Mouse (Mus musculus) forebrain, embryonic 12.5 days (tissue): ENCODE measurements around the gene Ftsj1. TPM values are rescaled to one million over a fixed set of nuclear protein-coding genes. Genes with fewer than 3 reads are reported as not detected.

ENCODE experiments used
- ATAC-seq: fragments of 200-750 bp; cut with Nextera tagmentation; 2 replicates; pipeline ENCODE4 v1.8.0; 2017; ENCODE audit warnings: moderate TSS enrichment; ENCODE audit not compliant: low FRiP score
- H3K27ac ChIP-seq: fragments of 300-500 bp; sonication (generic); 2 replicates; pipeline ENCODE4 v1.5.1; 2016; ENCODE audit warnings: mild to moderate bottlenecking
- H3K27me3 ChIP-seq: fragments of 300-500 bp; sonication (generic); 2 replicates; pipeline ENCODE4 v1.6.1; 2016; ENCODE audit warnings: mild to moderate bottlenecking
- H3K36me3 ChIP-seq: fragments of 300-500 bp; sonication (generic); replicated peaks from 2 replicates; pipeline ENCODE4 v1.6.1; 2016; ENCODE audit warnings: mild to moderate bottlenecking
- H3K4me1 ChIP-seq: fragments of 300-500 bp; sonication (generic); 2 replicates; pipeline ENCODE4 v1.6.1; 2016
- H3K4me2 ChIP-seq: fragments of 300-500 bp; sonication (generic); 2 replicates; pipeline ENCODE4 v1.6.1; 2016; ENCODE audit warnings: mild to moderate bottlenecking, moderate library complexity
- H3K4me3 ChIP-seq: fragments of 300-500 bp; sonication (generic); replicated peaks from 2 replicates; pipeline ENCODE4 v1.5.1; 2016; ENCODE audit warnings: mild to moderate bottlenecking
- H3K9ac ChIP-seq: fragments of 300-500 bp; sonication (generic); 2 replicates; pipeline ENCODE4 v1.6.1; 2016; ENCODE audit warnings: mild to moderate bottlenecking
- H3K9me3 ChIP-seq: fragments of 300-500 bp; sonication (generic); 2 replicates; pipeline ENCODE4 v1.6.1; 2016
- WGBS: fragments of 180-500 bp; shearing (Covaris S2); methylation state at CpG from one replicate; pipeline ENCODE4 v1.1.7; 2016; 5-methylcytosine and 5-hydroxymethylcytosine counted together
- polyA plus RNA-seq: library from polyadenylated mRNA; unstranded; fragments of >200 nt; fragmentation: Nextera tagmentation; extraction: Ambion mirVana; gene quantifications from 2 replicates; pipeline ENCODE4 v1.2.1, GENCODE M21; 2016

The Ftsj1 gene
- 42.6 and 44.8 TPM in 2 replicates for polyA plus RNA-seq

- Histone ChIP-seq H3K9me3 (no peaks in the 10 kb centered on the region), H3K4me1 (peaks cover 9% of the 10 kb centered on the region), H3K9ac (peak within 1 kb of the TSS; percentile 65), H3K36me3 (no peaks in the 10 kb centered on the region), H3K4me3 (peak within 1 kb of the TSS; percentile 55), H3K27ac (peak within 1 kb of the TSS; percentile 68; the same call in 1 of the 2 replicates), H3K4me2 (peak within 1 kb of the TSS; percentile 56), H3K27me3 (no peaks in the 10 kb centered on the region)
- WGBS: 16% methylated on average over 45 of the region's 45 CpGs
- peak; percentile 92 for ATAC-seq
Measured at GRCm38 (mm10) chrX:8252334-8253285, at the start of gene Ftsj1. Gene Ftsj1, minus strand, starts transcription at chrX:8252406.

- H3K36me3 ChIP-seq: no peaks in the 10 kb centered on the region
- no peaks in the 10 kb centered on the region for H3K4me1 ChIP-seq
- WGBS: 73% methylated on average over 5 of the region's 5 CpGs
- H3K4me3 ChIP-seq: no peak overlapping the region
- no peaks in the 10 kb centered on the region for H3K27me3 ChIP-seq
- no peak overlapping the region for H3K4me2 ChIP-seq
- no peak overlapping the region for H3K27ac ChIP-seq
- no peaks in the 10 kb centered on the region for H3K9me3 ChIP-seq
- H3K9ac ChIP-seq: no peak overlapping the region
- no peak for ATAC-seq
Measured at GRCm38 (mm10) chrX:8288621-8289020, 36.4 kb upstream of the Ftsj1 start.

GRCm38 (mm10) chrX:8274056-8274455 is 21.9 kb upstream of the Ftsj1 start:
- no peak overlapping the region for H3K9ac ChIP-seq
- H3K4me1 ChIP-seq: no peaks in the 10 kb centered on the region
- no peaks in the 10 kb centered on the region for H3K36me3 ChIP-seq
- no peak for ATAC-seq
- H3K4me3 ChIP-seq: no peak overlapping the region
- no peak overlapping the region for H3K27ac ChIP-seq
- no peak overlapping the region for H3K4me2 ChIP-seq
- peaks cover 4% of the 10 kb centered on the region; the same call in 1 of the 2 replicates for H3K27me3 ChIP-seq
- no peaks in the 10 kb centered on the region for H3K9me3 ChIP-seq
- WGBS: 95% methylated on average over 5 of the region's 5 CpGs

GRCm38 (mm10) chrX:8272000-8272399 is 19.8 kb upstream of the Ftsj1 start:
- Histone ChIP-seq H3K9me3 (no peaks in the 10 kb centered on the region), H3K4me1 (no peaks in the 10 kb centered on the region), H3K36me3 (no peaks in the 10 kb centered on the region), H3K27me3 (peaks cover 4% of the 10 kb centered on the region; the same call in 1 of the 2 replicates), H3K27ac (no peak overlapping the region), H3K4me3 (no peak overlapping the region), H3K4me2 (peak overlapping the region; percentile 42; the same call in 1 of the 2 replicates), H3K9ac (no peak overlapping the region)
- 42% methylated on average over 9 of the region's 10 CpGs for WGBS
- no peak for ATAC-seq

- WGBS: 17% methylated on average over 12 of the region's 15 CpGs
- H3K4me3 ChIP-seq: 0 out of 2 replicates have a peak within 1 kb of the TSS, but pooled peaks have one; percentile 8
- H3K9me3 ChIP-seq: no peaks in the 10 kb centered on the region
- peak within 1 kb of the TSS; percentile 42 for H3K4me2 ChIP-seq
- no peak within 1 kb of the TSS for H3K9ac ChIP-seq
- peaks cover 4% of the 10 kb centered on the region; the same call in 1 of the 2 replicates for H3K27me3 ChIP-seq
- no peak within 1 kb of the TSS for H3K27ac ChIP-seq
- no peak for ATAC-seq
- no peaks in the 10 kb centered on the region for H3K4me1 ChIP-seq
- no peaks in the 10 kb centered on the region for H3K36me3 ChIP-seq
Measured at GRCm38 (mm10) chrX:8271083-8271820, 19.0 kb upstream of the Ftsj1 start, which contains the start of gene Slc38a5. Gene Slc38a5, plus strand, starts transcription at chrX:8271133.

- Histone ChIP-seq H3K27me3 (no peaks in the 10 kb centered on the region), H3K4me1 (no peaks in the 10 kb centered on the region), H3K27ac (no peak overlapping the region), H3K9ac (no peak overlapping the region), H3K4me2 (no peak overlapping the region), H3K9me3 (no peaks in the 10 kb centered on the region), H3K36me3 (no peaks in the 10 kb centered on the region), H3K4me3 (no peak overlapping the region)
- no peak for ATAC-seq
- WGBS: 90% methylated on average over 3 of the region's 3 CpGs
Measured at GRCm38 (mm10) chrX:8264222-8264621, 12.0 kb upstream of the Ftsj1 start.

GRCm38 (mm10) chrX:8263156-8263804 is 11.1 kb upstream of the Ftsj1 start:
- H3K27me3 ChIP-seq: no peaks in the 10 kb centered on the region
- H3K27ac ChIP-seq: no peak overlapping the region
- H3K4me1 ChIP-seq: no peaks in the 10 kb centered on the region
- H3K9ac ChIP-seq: no peak overlapping the region
- ATAC-seq: no peak
- H3K9me3 ChIP-seq: no peaks in the 10 kb centered on the region
- no peak overlapping the region for H3K4me3 ChIP-seq
- H3K4me2 ChIP-seq: no peak overlapping the region
- WGBS: 73% methylated on average over 5 of the region's 5 CpGs
- H3K36me3 ChIP-seq: no peaks in the 10 kb centered on the region

GRCm38 (mm10) chrX:8259478-8259877 is 7.3 kb upstream of the Ftsj1 start:
- Histone ChIP-seq H3K27me3 (no peaks in the 10 kb centered on the region), H3K9me3 (no peaks in the 10 kb centered on the region), H3K4me3 (no peak overlapping the region), H3K4me2 (no peak overlapping the region), H3K4me1 (no peaks in the 10 kb centered on the region), H3K27ac (no peak overlapping the region), H3K9ac (no peak overlapping the region), H3K36me3 (no peaks in the 10 kb centered on the region)
- no peak for ATAC-seq
- WGBS: 92% methylated on average over 12 of the region's 12 CpGs

- no peaks in the 10 kb centered on the region for H3K27me3 ChIP-seq
- no peak overlapping the region for H3K4me3 ChIP-seq
- 21% methylated on average over 3 of the region's 6 CpGs for WGBS
- no peak overlapping the region for H3K4me2 ChIP-seq
- no peaks in the 10 kb centered on the region for H3K9me3 ChIP-seq
- peaks cover 9% of the 10 kb centered on the region for H3K4me1 ChIP-seq
- no peak for ATAC-seq
- H3K9ac ChIP-seq: no peak overlapping the region
- no peak overlapping the region for H3K27ac ChIP-seq
- no peaks in the 10 kb centered on the region for H3K36me3 ChIP-seq
Measured at GRCm38 (mm10) chrX:8255807-8256206, 3.6 kb upstream of the Ftsj1 start.

GRCm38 (mm10) chrX:8253711-8254110 is 1.5 kb upstream of the Ftsj1 start:
- H3K4me2 ChIP-seq: no peak overlapping the region
- H3K9ac ChIP-seq: no peak overlapping the region
- H3K4me3 ChIP-seq: no peak overlapping the region
- 85% methylated on average over 2 of the region's 2 CpGs for WGBS
- peaks cover 9% of the 10 kb centered on the region for H3K4me1 ChIP-seq
- no peak for ATAC-seq
- no peaks in the 10 kb centered on the region for H3K36me3 ChIP-seq
- no peaks in the 10 kb centered on the region for H3K27me3 ChIP-seq
- H3K27ac ChIP-seq: no peak overlapping the region
- H3K9me3 ChIP-seq: no peaks in the 10 kb centered on the region

GRCm38 (mm10) chrX:8251789-8252333 is 345 bp downstream of the Ftsj1 start:
- H3K4me1 ChIP-seq: peaks cover 9% of the 10 kb centered on the region
- WGBS: 13% methylated on average over 18 of the region's 18 CpGs
- peak overlapping the region; percentile 56 for H3K4me2 ChIP-seq
- H3K4me3 ChIP-seq: peak overlapping the region; percentile 55
- H3K27ac ChIP-seq: no peak overlapping the region
- H3K36me3 ChIP-seq: no peaks in the 10 kb centered on the region
- no peaks in the 10 kb centered on the region for H3K27me3 ChIP-seq
- peak; percentile 70; the same call in 1 of the 2 replicates for ATAC-seq
- H3K9me3 ChIP-seq: no peaks in the 10 kb centered on the region
- H3K9ac ChIP-seq: peak overlapping the region; percentile 65
